ENCODE assay signal across 15 mouse cellular contexts in the genomic region with DNA sequence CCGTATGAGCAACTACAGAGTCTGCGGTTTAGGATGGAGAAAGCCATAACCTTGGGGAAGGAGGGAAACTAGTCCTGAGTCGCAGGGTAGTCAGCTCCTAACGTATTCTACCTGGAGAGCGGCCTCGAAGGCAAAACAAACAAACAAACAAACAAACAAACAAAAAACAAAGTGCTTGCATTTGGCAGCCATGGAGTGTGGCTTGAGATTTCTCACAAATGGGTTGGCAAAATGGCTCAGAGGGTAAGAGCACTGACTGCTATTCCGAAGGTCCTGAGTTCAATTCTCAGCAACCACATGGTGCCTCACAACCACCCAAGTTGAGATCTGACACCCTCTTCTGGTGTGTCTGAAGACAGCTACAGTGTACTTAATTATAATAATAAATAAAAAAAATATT. TPM values are rescaled to one million over a fixed set of nuclear protein-coding genes. Genes with fewer than 3 reads are reported as not detected.
DNase-seq lines count a peak whose midpoint lies in the region; ATAC-seq and TF ChIP-seq lines count a peak whose summit lies in the region.
"Had no signal": no experiment of that assay in that cellular context is flagged by ENCODE, and none has a peak within 500 bp of the region (broad histone marks: within the 10 kb centered on the region; RNA-seq: fewer than 3 reads in every experiment).

No protein-coding gene starts in this region.

- no peak overlapping the region for H3K4me2 ChIP-seq in heart, embryonic 16.5 days (ENCODE audit: low read depth, low read length)
- H3K4me2 ChIP-seq in embryonic facial prominence, embryonic 15.5 days (replicated peaks): no peak overlapping the region
- no peak overlapping the region for H3K4me2 ChIP-seq in liver, embryonic 12.5 days
- H3K4me2 ChIP-seq in midbrain, embryonic 15.5 days: no peak overlapping the region
- no peak overlapping the region for H3K4me2 ChIP-seq in forebrain, embryonic 15.5 days (replicated peaks)
- H3K4me2 ChIP-seq: hindbrain, embryonic 12.5 days had no signal

- H3K79me2 ChIP-seq in MEL (ENCODE audit: control insufficient read depth, insufficient read depth, low read length, poor library complexity): peaks cover 18% of the 10 kb centered on the region

- H3K27me3 ChIP-seq in heart, embryonic 16.5 days (ENCODE audit: control insufficient read depth, insufficient read depth, low read length): no peaks in the 10 kb centered on the region
- H3K27me3 ChIP-seq in MEL (ENCODE audit: control insufficient read depth in 1 of 2, insufficient read depth in 2 of 2, low read length in 2 of 2): no peaks in the 10 kb centered on the region
- H3K27me3 ChIP-seq in embryonic facial prominence, embryonic 15.5 days: no peaks in the 10 kb centered on the region
- H3K27me3 ChIP-seq in liver, embryonic 12.5 days (replicated peaks): no peaks in the 10 kb centered on the region
- H3K27me3 ChIP-seq in midbrain, embryonic 15.5 days (replicated peaks): no peaks in the 10 kb centered on the region
- no peaks in the 10 kb centered on the region for H3K27me3 ChIP-seq in forebrain, embryonic 15.5 days
- H3K27me3 ChIP-seq: hindbrain, embryonic 12.5 days; megakaryocyte, embryonic 14.5 days had no signal

- no peak for TF ChIP-seq POLR2A in MEL (IDR thresholded peaks at IDR 0.05; ENCODE audit: control insufficient read depth in 1 of 2, insufficient read depth in 1 of 2, low read depth in 1 of 2, low read length in 2 of 2, poor library complexity in 1 of 2)

- no peak for DNase-seq in heart, adult 11 months
- DNase-seq in MEL (ENCODE audit: low read depth, low spot score): no peak
- no peak for DNase-seq in urinary bladder, adult 2 months (ENCODE audit: low spot score)
- DNase-seq: cerebellum, adult 18-20 months; spleen, adult 18-20 months; thymus, postnatal 14 days had no signal

- peak overlapping the region; percentile 93 for H3K27ac ChIP-seq in heart, embryonic 16.5 days (ENCODE audit: low read length)
- H3K27ac ChIP-seq in MEL (ENCODE audit: control insufficient read depth, low read depth, low read length): no peak overlapping the region
- peak overlapping the region; percentile 96 for H3K27ac ChIP-seq in embryonic facial prominence, embryonic 15.5 days (replicated peaks)
- peak overlapping the region; percentile 89 for H3K27ac ChIP-seq in liver, embryonic 12.5 days
- H3K27ac ChIP-seq in midbrain, embryonic 15.5 days: no peak overlapping the region
- no peak overlapping the region for H3K27ac ChIP-seq in forebrain, embryonic 15.5 days (replicated peaks)

- H3K36me3 ChIP-seq in heart, embryonic 16.5 days (ENCODE audit: control insufficient read depth, insufficient read depth): peaks cover 5% of the 10 kb centered on the region
- H3K36me3 ChIP-seq in MEL (ENCODE audit: control insufficient read depth in 1 of 2, insufficient read depth in 2 of 2, low read length in 2 of 2): peaks cover 4 to 14% of the 10 kb centered on the region in 2 experiments; a peak in 3 of 4 replicates
- peaks cover 6% of the 10 kb centered on the region; the same call in 1 of the 2 replicates for H3K36me3 ChIP-seq in embryonic facial prominence, embryonic 15.5 days
- peaks cover 14% of the 10 kb centered on the region for H3K36me3 ChIP-seq in liver, embryonic 12.5 days
- H3K36me3 ChIP-seq in midbrain, embryonic 15.5 days (replicated peaks): peaks cover 7% of the 10 kb centered on the region
- peaks cover 7% of the 10 kb centered on the region; the same call in 1 of the 2 replicates for H3K36me3 ChIP-seq in forebrain, embryonic 15.5 days

- TF ChIP-seq CTCF in MEL (IDR thresholded peaks at IDR 0.05 in 2 of 3, conservative IDR thresholded peaks at IDR 0.05 in 1 of 3; ENCODE audit: control insufficient read depth in 1 of 3, insufficient read depth in 1 of 3, low read depth in 2 of 3, low read length in 3 of 3, poor library complexity in 1 of 3, severe bottlenecking in 1 of 3): no peak

- H3K9me3 ChIP-seq in heart, embryonic 16.5 days (replicated peaks; ENCODE audit: control insufficient read depth, low read length): no peaks in the 10 kb centered on the region
- H3K9me3 ChIP-seq in MEL (replicated peaks; ENCODE audit: insufficient read depth, low read length): no peaks in the 10 kb centered on the region
- H3K9me3 ChIP-seq in embryonic facial prominence, embryonic 15.5 days (replicated peaks): no peaks in the 10 kb centered on the region
- no peaks in the 10 kb centered on the region for H3K9me3 ChIP-seq in liver, embryonic 12.5 days (replicated peaks)
- H3K9me3 ChIP-seq in midbrain, embryonic 15.5 days: no peaks in the 10 kb centered on the region
- no peaks in the 10 kb centered on the region for H3K9me3 ChIP-seq in forebrain, embryonic 15.5 days
- H3K9me3 ChIP-seq: hindbrain, embryonic 12.5 days; megakaryocyte, embryonic 14.5 days had no signal

- peaks cover 57% of the 10 kb centered on the region for H3K4me1 ChIP-seq in heart, embryonic 16.5 days (ENCODE audit: control insufficient read depth, insufficient read depth, low read length)
- peaks cover 9 to 33% of the 10 kb centered on the region in 2 experiments for H3K4me1 ChIP-seq in MEL (ENCODE audit: control insufficient read depth in 1 of 2, insufficient read depth in 2 of 2, low read length in 2 of 2)
- H3K4me1 ChIP-seq in embryonic facial prominence, embryonic 15.5 days: peaks cover 78% of the 10 kb centered on the region
- H3K4me1 ChIP-seq in liver, embryonic 12.5 days: peaks cover 87% of the 10 kb centered on the region
- H3K4me1 ChIP-seq in midbrain, embryonic 15.5 days: peaks cover 37% of the 10 kb centered on the region
- H3K4me1 ChIP-seq in forebrain, embryonic 15.5 days: peaks cover 43% of the 10 kb centered on the region

- no peak for TF ChIP-seq RAD21 in MEL (IDR thresholded peaks at IDR 0.05; ENCODE audit: low read depth, low read length)

- TF ChIP-seq EP300 in MEL (IDR thresholded peaks at IDR 0.05; ENCODE audit: low read depth in 1 of 2, low read length in 2 of 2): no peak

- WGBS in heart, embryonic 16.5 days: 81% methylated on average over 7 of the region's 7 CpGs
- 81% methylated on average over 7 of the region's 7 CpGs for WGBS in embryonic facial prominence, embryonic 15.5 days
- WGBS in liver, embryonic 12.5 days (ENCODE audit: insufficient replicate concordance): 79% methylated on average over 7 of the region's 7 CpGs
- 85% methylated on average over 7 of the region's 7 CpGs for WGBS in midbrain, embryonic 15.5 days
- 90% methylated on average over 7 of the region's 7 CpGs for WGBS in forebrain, embryonic 15.5 days

- ATAC-seq in heart, embryonic 16.5 days (replicated peaks; ENCODE audit: extremely low read depth, insufficient read depth, low FRiP score): no peak
- no peak for ATAC-seq in embryonic facial prominence, embryonic 15.5 days (ENCODE audit: insufficient number of reproducible peaks, low FRiP score, low TSS enrichment, low read depth)
- no peak for ATAC-seq in liver, embryonic 12.5 days
- no peak for ATAC-seq in midbrain, embryonic 15.5 days (replicated peaks)
- no peak for ATAC-seq in forebrain, embryonic 15.5 days (replicated peaks)
- ATAC-seq: CD4-positive, CD25-positive, alpha-beta regulatory T cell, adult 4 months had no signal

- no peak overlapping the region for H3K9ac ChIP-seq in heart, embryonic 16.5 days (ENCODE audit: low read length)
- H3K9ac ChIP-seq in MEL (ENCODE audit: control insufficient read depth, low read depth, low read length, poor library complexity, severe bottlenecking): no peak overlapping the region
- no peak overlapping the region for H3K9ac ChIP-seq in embryonic facial prominence, embryonic 15.5 days
- H3K9ac ChIP-seq in liver, embryonic 12.5 days: no peak overlapping the region
- H3K9ac ChIP-seq in midbrain, embryonic 15.5 days: no peak overlapping the region
- no peak overlapping the region for H3K9ac ChIP-seq in forebrain, embryonic 15.5 days (replicated peaks)
- H3K9ac ChIP-seq: hindbrain, embryonic 12.5 days had no signal

- H3K4me3 ChIP-seq in heart, embryonic 16.5 days (ENCODE audit: low read length): no peak overlapping the region
- H3K4me3 ChIP-seq in MEL (ENCODE audit: control insufficient read depth in 1 of 2, insufficient read depth in 1 of 2, low read depth in 2 of 2, low read length in 2 of 2): no peak overlapping the region
- no peak overlapping the region for H3K4me3 ChIP-seq in embryonic facial prominence, embryonic 15.5 days (replicated peaks)
- no peak overlapping the region for H3K4me3 ChIP-seq in liver, embryonic 12.5 days
- no peak overlapping the region for H3K4me3 ChIP-seq in midbrain, embryonic 15.5 days
- H3K4me3 ChIP-seq in forebrain, embryonic 15.5 days: no peak overlapping the region
- H3K4me3 ChIP-seq: hindbrain, embryonic 12.5 days; myocyte had no signal

RNA-seq across cellular contexts. Expression of a gene that starts 2.3 kb away (rescaled TPM):
- polyA plus RNA-seq in heart, embryonic 16.5 days (2015; fragmentation: Nextera tagmentation; extraction: Ambion mirVana): 349 and 355 TPM in 2 replicates
- total RNA-seq in MEL (2012; rRNA removed): 296 and 321 TPM in 2 replicates
- polyA plus RNA-seq in MEL (2012; ENCODE audit: insufficient read depth in 1 of 2, insufficient read length in 2 of 2, low read depth in 1 of 2, low replicate concordance in 2 of 2, missing spikeins in 1 of 2): 100 to 1,000 TPM; 220 to 478 TPM
- 482 and 502 TPM in 2 replicates for polyA plus RNA-seq in embryonic facial prominence, embryonic 15.5 days (2015; fragmentation: Nextera tagmentation; extraction: Ambion mirVana)
- 374 and 383 TPM in 2 replicates for polyA plus RNA-seq in liver, embryonic 12.5 days (2016; fragmentation: Nextera tagmentation; extraction: Ambion mirVana)
- 217 and 225 TPM in 2 replicates for polyA plus RNA-seq in midbrain, embryonic 15.5 days (2015; fragmentation: Nextera tagmentation; extraction: Ambion mirVana)
- polyA plus RNA-seq in urinary bladder, adult 2 months (2012; rRNA removed): 268 and 335 TPM in 2 replicates
- polyA plus RNA-seq in forebrain, embryonic 15.5 days (2015; fragmentation: Nextera tagmentation; extraction: Ambion mirVana): 243 and 273 TPM in 2 replicates

RNA-seq across cellular contexts. Expression of a gene that starts 3.3 kb away (rescaled TPM):
- polyA plus RNA-seq in heart, embryonic 16.5 days (2015; fragmentation: Nextera tagmentation; extraction: Ambion mirVana): 145 and 157 TPM in 2 replicates
- 1.3 and 1.5 TPM in 2 replicates for total RNA-seq in MEL (2012; rRNA removed)
- 1 to 10 TPM in 1 of 2 experiments, not detected in 1; 2.0 TPM for polyA plus RNA-seq in MEL (2012; ENCODE audit: insufficient read depth in 1 of 2, insufficient read length in 2 of 2, low read depth in 1 of 2, low replicate concordance in 2 of 2, missing spikeins in 1 of 2)
- polyA plus RNA-seq in embryonic facial prominence, embryonic 15.5 days (2015; fragmentation: Nextera tagmentation; extraction: Ambion mirVana): 244 and 254 TPM in 2 replicates
- 70.0 and 73.6 TPM in 2 replicates for polyA plus RNA-seq in liver, embryonic 12.5 days (2016; fragmentation: Nextera tagmentation; extraction: Ambion mirVana)
- polyA plus RNA-seq in midbrain, embryonic 15.5 days (2015; fragmentation: Nextera tagmentation; extraction: Ambion mirVana): 17.8 and 20.3 TPM in 2 replicates
- 59.2 and 104 TPM in 2 replicates for polyA plus RNA-seq in urinary bladder, adult 2 months (2012; rRNA removed)
- polyA plus RNA-seq in forebrain, embryonic 15.5 days (2015; fragmentation: Nextera tagmentation; extraction: Ambion mirVana): 12.0 and 12.9 TPM in 2 replicates

RNA-seq across cellular contexts. Expression of a gene that starts 11.4 kb away (rescaled TPM):
- polyA plus RNA-seq in heart, embryonic 16.5 days (2015; fragmentation: Nextera tagmentation; extraction: Ambion mirVana): 12.9 and 15.0 TPM in 2 replicates
- 268 and 308 TPM in 2 replicates for total RNA-seq in MEL (2012; rRNA removed)
- polyA plus RNA-seq in MEL (2012; ENCODE audit: insufficient read depth in 1 of 2, insufficient read length in 2 of 2, low read depth in 1 of 2, low replicate concordance in 2 of 2, missing spikeins in 1 of 2): 100 to 1,000 TPM in 1 of 2 experiments, not detected in 1; 461 TPM
- 23.8 and 25.6 TPM in 2 replicates for polyA plus RNA-seq in embryonic facial prominence, embryonic 15.5 days (2015; fragmentation: Nextera tagmentation; extraction: Ambion mirVana)
- 33.6 and 36.3 TPM in 2 replicates for polyA plus RNA-seq in liver, embryonic 12.5 days (2016; fragmentation: Nextera tagmentation; extraction: Ambion mirVana)
- 8.0 and 10.4 TPM in 2 replicates for polyA plus RNA-seq in midbrain, embryonic 15.5 days (2015; fragmentation: Nextera tagmentation; extraction: Ambion mirVana)
- 38.4 and 38.9 TPM in 2 replicates for polyA plus RNA-seq in urinary bladder, adult 2 months (2012; rRNA removed)
- polyA plus RNA-seq in forebrain, embryonic 15.5 days (2015; fragmentation: Nextera tagmentation; extraction: Ambion mirVana): 5.1 and 5.5 TPM in 2 replicates

RNA-seq across cellular contexts. Expression of a gene that starts 21.4 kb away (rescaled TPM):
- polyA plus RNA-seq in heart, embryonic 16.5 days (2015; fragmentation: Nextera tagmentation; extraction: Ambion mirVana): 10.8 and 11.8 TPM in 2 replicates
- total RNA-seq in MEL (2012; rRNA removed): 10.6 and 12.8 TPM in 2 replicates
- 10 to 100 TPM in 1 of 2 experiments, not detected in 1; 45.0 TPM for polyA plus RNA-seq in MEL (2012; ENCODE audit: insufficient read depth in 1 of 2, insufficient read length in 2 of 2, low read depth in 1 of 2, low replicate concordance in 2 of 2, missing spikeins in 1 of 2)
- polyA plus RNA-seq in embryonic facial prominence, embryonic 15.5 days (2015; fragmentation: Nextera tagmentation; extraction: Ambion mirVana): 22.1 and 28.7 TPM in 2 replicates
- polyA plus RNA-seq in liver, embryonic 12.5 days (2016; fragmentation: Nextera tagmentation; extraction: Ambion mirVana): 7.0 and 7.2 TPM in 2 replicates
- 25.2 and 32.3 TPM in 2 replicates for polyA plus RNA-seq in midbrain, embryonic 15.5 days (2015; fragmentation: Nextera tagmentation; extraction: Ambion mirVana)
- 16.5 and 16.6 TPM in 2 replicates for polyA plus RNA-seq in urinary bladder, adult 2 months (2012; rRNA removed)
- polyA plus RNA-seq in forebrain, embryonic 15.5 days (2015; fragmentation: Nextera tagmentation; extraction: Ambion mirVana): 23.2 and 23.9 TPM in 2 replicates

RNA-seq across cellular contexts. Expression of a gene that starts 35.5 kb away (rescaled TPM):
- 2.6 and 2.7 TPM in 2 replicates for polyA plus RNA-seq in heart, embryonic 16.5 days (2015; fragmentation: Nextera tagmentation; extraction: Ambion mirVana)
- not detected in 2 replicates for total RNA-seq in MEL (2012; rRNA removed)
- 1 to 10 TPM in 1 of 2 experiments, not detected in 1; 1.4 TPM for polyA plus RNA-seq in MEL (2012; ENCODE audit: insufficient read depth in 1 of 2, insufficient read length in 2 of 2, low read depth in 1 of 2, low replicate concordance in 2 of 2, missing spikeins in 1 of 2)
- polyA plus RNA-seq in embryonic facial prominence, embryonic 15.5 days (2015; fragmentation: Nextera tagmentation; extraction: Ambion mirVana): 32.1 and 34.0 TPM in 2 replicates
- polyA plus RNA-seq in liver, embryonic 12.5 days (2016; fragmentation: Nextera tagmentation; extraction: Ambion mirVana): 4.2 and 5.1 TPM in 2 replicates
- 62.7 and 66.5 TPM in 2 replicates for polyA plus RNA-seq in midbrain, embryonic 15.5 days (2015; fragmentation: Nextera tagmentation; extraction: Ambion mirVana)
- 14.0 and 15.0 TPM in 2 replicates for polyA plus RNA-seq in urinary bladder, adult 2 months (2012; rRNA removed)
- polyA plus RNA-seq in forebrain, embryonic 15.5 days (2015; fragmentation: Nextera tagmentation; extraction: Ambion mirVana): 15.9 and 18.5 TPM in 2 replicates

Comparison
In these comparisons a context has a peak if more than half of its experiments do, and no peak if none do; other contexts are left out.
1. H3K27ac ChIP-seq: peak in heart, embryonic 16.5 days (single experiment), embryonic facial prominence, embryonic 15.5 days (single experiment) and liver, embryonic 12.5 days (single experiment); none in MEL (single experiment), midbrain, embryonic 15.5 days (single experiment) and forebrain, embryonic 15.5 days (single experiment).